Mouse (Mus musculus) midbrain, embryonic 11.5 days (tissue): ENCODE data around the gene Gmpr2. TPM values are rescaled to one million over a fixed set of nuclear protein-coding genes. Genes with fewer than 3 reads are reported as not detected.

ENCODE experiments used
- ATAC-seq: fragments of 200-750 bp; cut with Nextera tagmentation; 2 replicates; pipeline ENCODE4 v1.8.0; 2017; ENCODE audit warnings: moderate TSS enrichment, moderate library complexity; ENCODE audit not compliant: low FRiP score
- DNase-seq: peaks from one replicate; pipeline ENCODE4 v3.0.0; 2015; ENCODE audit warnings: low spot score; ENCODE audit errors: missing footprints
- H3K27ac ChIP-seq: fragments of 300-500 bp; sonication (generic); 2 replicates; pipeline ENCODE4 v1.5.1; 2014; ENCODE audit warnings: low read depth, low read length
- H3K27me3 ChIP-seq: fragments of 300-500 bp; sonication (generic); 2 replicates; pipeline ENCODE4 v1.6.1; 2014; ENCODE audit warnings: mild to moderate bottlenecking, low read length, moderate library complexity, mixed read lengths; ENCODE audit not compliant: control insufficient read depth, insufficient read depth
- H3K36me3 ChIP-seq: fragments of 300-500 bp; sonication (generic); 2 replicates; pipeline ENCODE4 v1.6.1; 2014; ENCODE audit warnings: mild to moderate bottlenecking, low read length, moderate library complexity, mixed read lengths; ENCODE audit not compliant: control insufficient read depth, insufficient read depth
- H3K4me1 ChIP-seq: fragments of 300-500 bp; sonication (generic); 2 replicates; pipeline ENCODE4 v1.6.1; 2014; ENCODE audit warnings: low read length; ENCODE audit not compliant: control insufficient read depth, insufficient read depth
- H3K4me2 ChIP-seq: fragments of 300-500 bp; sonication (generic); 2 replicates; pipeline ENCODE4 v1.6.1; 2014; ENCODE audit warnings: mild to moderate bottlenecking, moderate library complexity
- H3K4me3 ChIP-seq: fragments of 300-500 bp; sonication (generic); 2 replicates; pipeline ENCODE4 v1.5.1; 2014; ENCODE audit warnings: low read depth, low read length
- H3K9ac ChIP-seq: fragments of 300-500 bp; sonication (generic); 2 replicates; pipeline ENCODE4 v1.6.1; 2014; ENCODE audit warnings: low read length
- H3K9me3 ChIP-seq: fragments of 300-500 bp; sonication (generic); 2 replicates; pipeline ENCODE4 v1.6.1; 2016; ENCODE audit warnings: low read length; ENCODE audit not compliant: control insufficient read depth
- WGBS: fragments of 180-500 bp; shearing (Covaris S2); extraction: QIAGEN DNeasy Blood & Tissue Kit; methylation state at CpG from one replicate; pipeline ENCODE4 v1.1.7; 2014; 5-methylcytosine and 5-hydroxymethylcytosine counted together
- polyA plus RNA-seq: library from polyadenylated mRNA; unstranded; fragments of >200 nt; fragmentation: Nextera tagmentation; extraction: Ambion mirVana; gene quantifications from 2 replicates; pipeline ENCODE4 v1.2.1, GENCODE M21; 2014

Gene Gmpr2
- polyA plus RNA-seq, 1 experiment from 2014 or later, result 61.8 TPM

GRCm38 (mm10) chr14:55702761-55703160, 31.0 kb downstream of the Gmpr2 start:
- Histone ChIP-seq H3K27ac (no peak overlapping the region), H3K4me2 (no peak overlapping the region), H3K27me3 (no peaks in the 10 kb centered on the region), H3K9ac (no peak overlapping the region), H3K4me3 (no peak overlapping the region), H3K4me1 (no peaks in the 10 kb centered on the region), H3K36me3 (no peaks in the 10 kb centered on the region), H3K9me3 (no peaks in the 10 kb centered on the region)
- ATAC-seq (no peak), DNase-seq (no peak)
- 80% methylated on average over 6 of the region's 6 CpGs for WGBS

- no peaks in the 10 kb centered on the region for H3K4me1 ChIP-seq
- H3K27ac ChIP-seq, result no peak overlapping the region
- no peak for ATAC-seq
- WGBS, result 88% methylated on average over 8 of the region's 8 CpGs
- H3K9me3 ChIP-seq, result no peaks in the 10 kb centered on the region
- H3K36me3 ChIP-seq, result no peaks in the 10 kb centered on the region
- DNase-seq, result no peak
- H3K9ac ChIP-seq, result no peak overlapping the region
- H3K4me3 ChIP-seq, result no peak overlapping the region
- H3K27me3 ChIP-seq, result no peaks in the 10 kb centered on the region
- H3K4me2 ChIP-seq, result no peak overlapping the region
These were observed 34.4 kb downstream of the Gmpr2 start for GRCm38 (mm10) chr14:55706051-55706600.

- ATAC-seq (no peak), DNase-seq (no peak)
- 82% methylated on average over 5 of the region's 5 CpGs for WGBS
- Histone ChIP-seq H3K4me1 (no peaks in the 10 kb centered on the region), H3K9me3 (no peaks in the 10 kb centered on the region), H3K27ac (no peak overlapping the region), H3K4me3 (no peak overlapping the region), H3K27me3 (no peaks in the 10 kb centered on the region), H3K4me2 (no peak overlapping the region), H3K36me3 (no peaks in the 10 kb centered on the region), H3K9ac (no peak overlapping the region)
These were observed 35.7 kb downstream of the Gmpr2 start for GRCm38 (mm10) chr14:55707397-55707796.

GRCm38 (mm10) chr14:55709509-55709908, 37.8 kb downstream of the Gmpr2 start:
- H3K9me3 ChIP-seq, result no peaks in the 10 kb centered on the region
- no peak for ATAC-seq
- no peak overlapping the region for H3K4me2 ChIP-seq
- no peaks in the 10 kb centered on the region for H3K36me3 ChIP-seq
- no peaks in the 10 kb centered on the region; the same call in 1 of the 2 replicates for H3K27me3 ChIP-seq
- H3K27ac ChIP-seq, result no peak overlapping the region
- WGBS, result 85% methylated on average over 4 of the region's 4 CpGs
- H3K4me1 ChIP-seq, result no peaks in the 10 kb centered on the region
- no peak for DNase-seq
- H3K4me3 ChIP-seq, result no peak overlapping the region
- no peak overlapping the region for H3K9ac ChIP-seq

GRCm38 (mm10) chr14:55711786-55712185, 40.0 kb downstream of the Gmpr2 start:
- H3K27ac ChIP-seq, result no peak overlapping the region
- H3K4me2 ChIP-seq, result no peak overlapping the region
- no peaks in the 10 kb centered on the region; the same call in 1 of the 2 replicates for H3K27me3 ChIP-seq
- ATAC-seq, result no peak
- no peaks in the 10 kb centered on the region for H3K9me3 ChIP-seq
- 82% methylated on average over 7 of the region's 7 CpGs for WGBS
- no peaks in the 10 kb centered on the region for H3K36me3 ChIP-seq
- H3K4me3 ChIP-seq, result no peak overlapping the region
- no peak overlapping the region for H3K9ac ChIP-seq
- DNase-seq, result no peak
- H3K4me1 ChIP-seq, result no peaks in the 10 kb centered on the region

DNA sequence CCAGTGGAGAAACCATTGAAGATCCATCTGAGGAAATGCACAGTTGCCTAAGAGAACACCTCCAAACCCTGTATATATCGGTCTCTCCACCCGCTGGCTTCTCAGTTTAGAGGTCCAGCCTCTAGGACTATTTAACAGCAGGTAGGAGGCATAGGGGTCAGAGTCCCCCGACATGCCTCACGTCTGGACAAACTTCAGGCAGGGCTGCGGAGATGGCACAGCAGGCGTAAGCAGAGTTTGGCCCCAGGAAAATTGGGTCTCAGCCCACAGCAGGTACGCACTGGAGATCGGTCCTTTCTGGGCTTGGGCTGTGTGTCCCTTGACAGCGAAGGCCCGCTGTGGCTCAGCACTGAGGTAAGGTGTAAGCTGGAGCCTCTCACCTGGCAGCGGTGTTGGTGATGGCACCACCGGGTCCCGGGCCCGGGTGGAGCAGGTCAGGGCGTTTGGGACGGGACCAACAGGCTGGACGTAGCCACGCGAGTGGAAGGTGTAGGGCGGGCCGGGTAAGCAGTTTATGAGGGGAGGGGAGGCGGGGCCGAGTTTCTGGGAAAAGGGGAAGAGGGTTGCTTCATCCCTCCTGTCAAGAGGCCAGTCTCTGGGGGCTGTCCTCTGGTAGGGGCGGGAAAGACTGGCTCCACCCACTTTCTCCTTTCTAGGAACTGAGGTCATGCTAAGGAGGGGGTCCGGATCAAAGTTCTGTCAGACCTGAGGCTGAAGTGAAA, 41.4 kb downstream of the Gmpr2 start:
- H3K27ac ChIP-seq, result no peak overlapping the region
- peak overlapping the region; percentile 8; the same call in 1 of the 2 replicates for H3K4me2 ChIP-seq
- DNase-seq (no peak), ATAC-seq (no peak)
- H3K9ac ChIP-seq, result no peak overlapping the region
- H3K4me3 ChIP-seq, result no peak overlapping the region
- no peaks in the 10 kb centered on the region; the same call in 1 of the 2 replicates for H3K27me3 ChIP-seq
- H3K9me3 ChIP-seq, result no peaks in the 10 kb centered on the region
- H3K4me1 ChIP-seq, result no peaks in the 10 kb centered on the region
- H3K36me3 ChIP-seq, result no peaks in the 10 kb centered on the region
- 15% methylated on average over 25 of the region's 25 CpGs for WGBS

- Histone ChIP-seq H3K36me3 (no peaks in the 10 kb centered on the region), H3K4me2 (peak within 1 kb of the TSS; percentile 8; the same call in 1 of the 2 replicates), H3K9me3 (no peaks in the 10 kb centered on the region), H3K4me3 (no peak within 1 kb of the TSS), H3K4me1 (no peaks in the 10 kb centered on the region), H3K9ac (no peak within 1 kb of the TSS), H3K27ac (no peak within 1 kb of the TSS), H3K27me3 (no peaks in the 10 kb centered on the region; the same call in 1 of the 2 replicates)
- DNase-seq (no peak), ATAC-seq (no peak)
- WGBS, result 15% methylated on average over 4 of the region's 4 CpGs
These were observed 42.0 kb downstream of the Gmpr2 start, which contains the start of gene Tgm1 for GRCm38 (mm10) chr14:55713729-55714122. TSS of gene Tgm1 (minus strand) at chr14:55713926.

GRCm38 (mm10) chr14:55714893-55715292, 43.2 kb downstream of the Gmpr2 start:
- ATAC-seq, result no peak
- DNase-seq, result no peak

GRCm38 (mm10) chr14:55716271-55716670, 44.5 kb downstream of the Gmpr2 start:
- WGBS, result 98% methylated on average over 6 of the region's 6 CpGs
- no peak for ATAC-seq
- H3K27ac ChIP-seq, result no peak overlapping the region

More at GRCm38 (mm10) chr14:55714893-55715292, 43.2 kb downstream of the Gmpr2 start:
- Histone ChIP-seq H3K27me3 (no peaks in the 10 kb centered on the region; the same call in 1 of the 2 replicates), H3K4me1 (no peaks in the 10 kb centered on the region), H3K9me3 (no peaks in the 10 kb centered on the region), H3K27ac (no peak overlapping the region), H3K4me3 (no peak overlapping the region), H3K4me2 (no peak overlapping the region), H3K36me3 (no peaks in the 10 kb centered on the region), H3K9ac (no peak overlapping the region)
- 54% methylated on average over 6 of the region's 6 CpGs for WGBS

More at GRCm38 (mm10) chr14:55716271-55716670, 44.5 kb downstream of the Gmpr2 start:
- no peak overlapping the region for H3K4me3 ChIP-seq
- DNase-seq, result no peak
- H3K4me2 ChIP-seq, result no peak overlapping the region
- 0 out of 2 replicates have a peak, but pooled peaks cover 1% of the 10 kb centered on the region for H3K4me1 ChIP-seq
- H3K36me3 ChIP-seq, result no peaks in the 10 kb centered on the region
- H3K9me3 ChIP-seq, result no peaks in the 10 kb centered on the region
- H3K9ac ChIP-seq, result no peak overlapping the region
- H3K27me3 ChIP-seq, result no peaks in the 10 kb centered on the region; the same call in 1 of the 2 replicates
